Mouse (Mus musculus): ENCODE data around the gene Angptl8. TPM values are rescaled to one million over a fixed set of nuclear protein-coding genes. Genes with fewer than 3 reads are reported as not detected.

The Angptl8 gene
- polyA plus RNA-seq, 1 experiment from 2014 or later: 2.1 TPM

DNA sequence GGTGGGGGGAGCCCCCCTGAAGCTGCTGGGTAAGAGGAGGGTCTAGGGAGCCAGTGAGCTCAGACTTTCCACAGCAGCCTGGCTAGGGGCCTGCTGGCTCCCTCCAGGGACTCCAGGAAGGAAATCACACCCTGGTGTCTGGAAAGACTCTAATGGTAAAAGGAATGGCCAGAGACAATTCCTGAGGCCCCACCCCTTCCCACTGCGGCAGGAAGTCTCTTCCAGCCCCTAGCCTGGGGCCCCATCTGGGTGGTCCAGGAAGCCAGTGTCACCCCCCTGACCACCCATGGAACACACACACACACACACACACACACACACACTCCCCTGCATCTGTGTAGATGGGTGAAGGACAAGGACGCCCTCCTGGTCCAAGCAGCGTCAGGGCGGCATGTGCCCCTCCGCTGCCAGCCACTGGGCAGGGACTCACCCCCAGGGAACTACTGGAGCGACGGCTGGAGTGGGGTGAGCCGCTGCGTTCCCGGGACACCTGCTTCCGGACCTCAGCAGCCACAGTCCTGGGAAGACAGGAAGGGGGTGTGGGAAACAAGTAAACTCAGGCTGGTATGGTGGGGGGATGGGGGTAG lies 11.5 kb downstream of the Angptl8 start:
- Histone ChIP-seq H3K4me3 (ENCODE audit: low read depth, low read length) (peak overlapping the region; percentile 26; the same call in 1 of the 2 replicates), H3K4me2 (replicated peaks; ENCODE audit: low read depth) (peak overlapping the region; percentile 54), H3K27ac (replicated peaks) (peak overlapping the region; percentile 91), H3K9me3 (ENCODE audit: control insufficient read depth, low read length) (no peaks in the 10 kb centered on the region), H3K4me1 (replicated peaks; ENCODE audit: control insufficient read depth, insufficient read depth) (peaks cover 2% of the 10 kb centered on the region; the same call in 1 of the 2 replicates), H3K36me3 (ENCODE audit: control insufficient read depth, insufficient read depth, low read length) (peaks cover 8% of the 10 kb centered on the region), H3K9ac (ENCODE audit: low read length) (no peak overlapping the region), H3K27me3 (ENCODE audit: control insufficient read depth, insufficient read depth, low read length) (no peaks in the 10 kb centered on the region)
- peak; percentile 70; the same call in 1 of the 2 replicates for ATAC-seq (ENCODE audit: low FRiP score, low TSS enrichment)
- TF ChIP-seq CTCF (IDR thresholded peaks at IDR 0.05; ENCODE audit: low read depth) (no peak; the same call in 1 of the 2 replicates), EP300 (optimal IDR thresholded peaks at IDR 0.05) (peak; percentile 71)
- peak; percentile 55 for DNase-seq (ENCODE audit: low spot score)
- 17% methylated on average over 11 of the region's 11 CpGs for WGBS

DNA sequence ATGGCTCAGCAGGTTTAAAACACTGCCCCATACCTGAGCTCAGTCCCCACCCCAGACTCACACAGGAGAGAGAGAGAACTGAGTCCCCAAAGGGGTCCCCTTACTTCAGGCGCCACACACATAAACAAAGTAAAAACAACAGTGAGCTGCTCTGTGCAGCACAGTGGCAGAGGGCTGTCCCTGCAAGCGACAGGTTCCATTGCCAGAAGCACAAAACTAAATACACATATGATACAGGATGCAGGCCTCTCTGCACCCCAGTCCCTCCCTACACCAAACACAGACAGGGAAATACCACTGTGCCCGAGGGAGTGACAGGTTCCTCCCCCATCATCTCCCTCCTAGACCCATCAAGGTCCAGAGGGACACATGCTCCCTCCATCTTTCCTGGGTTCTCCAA lies 12.1 kb downstream of the Angptl8 start:
- peak overlapping the region; percentile 26; the same call in 1 of the 2 replicates for H3K4me3 ChIP-seq (ENCODE audit: low read depth, low read length)
- ATAC-seq (ENCODE audit: low FRiP score, low TSS enrichment): no peak
- H3K9me3 ChIP-seq (ENCODE audit: control insufficient read depth, low read length): no peaks in the 10 kb centered on the region
- no peak for DNase-seq (ENCODE audit: low spot score)
- peak overlapping the region; percentile 91 for H3K27ac ChIP-seq (replicated peaks)
- H3K9ac ChIP-seq (ENCODE audit: low read length): peak overlapping the region; percentile 24; the same call in 1 of the 2 replicates
- peak overlapping the region; percentile 54 for H3K4me2 ChIP-seq (replicated peaks; ENCODE audit: low read depth)
- H3K27me3 ChIP-seq (ENCODE audit: control insufficient read depth, insufficient read depth, low read length): no peaks in the 10 kb centered on the region
- peaks cover 8% of the 10 kb centered on the region for H3K36me3 ChIP-seq (ENCODE audit: control insufficient read depth, insufficient read depth, low read length)
- peaks cover 2% of the 10 kb centered on the region; the same call in 1 of the 2 replicates for H3K4me1 ChIP-seq (replicated peaks; ENCODE audit: control insufficient read depth, insufficient read depth)
- TF ChIP-seq CTCF (IDR thresholded peaks at IDR 0.05; ENCODE audit: low read depth) (no peak), EP300 (optimal IDR thresholded peaks at IDR 0.05) (no peak)
- WGBS: 17% methylated on average over 3 of the region's 3 CpGs

DNA sequence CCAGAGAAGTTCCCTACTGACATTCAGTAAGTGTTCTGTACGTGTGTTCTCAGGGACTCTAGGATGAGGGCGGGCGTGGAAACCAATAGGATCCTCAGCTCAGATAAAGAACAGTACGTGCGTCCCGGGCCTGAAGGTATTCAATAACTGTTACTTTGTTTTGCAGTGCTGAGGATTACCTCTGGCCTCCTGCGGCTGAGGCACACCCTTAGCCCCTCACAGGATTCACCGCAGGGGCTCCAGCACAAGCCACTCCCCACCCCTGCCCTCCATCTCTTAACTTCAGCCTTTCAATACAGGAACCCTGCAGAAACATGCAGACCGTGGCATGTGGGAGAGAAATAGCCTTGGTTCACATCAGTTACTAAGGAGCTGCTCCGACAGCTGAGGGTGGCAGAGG lies 12.6 kb downstream of the Angptl8 start:
- H3K4me3 ChIP-seq (ENCODE audit: low read depth, low read length): no peak overlapping the region
- H3K27me3 ChIP-seq (ENCODE audit: control insufficient read depth, insufficient read depth, low read length): no peaks in the 10 kb centered on the region
- ATAC-seq (ENCODE audit: low FRiP score, low TSS enrichment): no peak
- H3K9ac ChIP-seq (ENCODE audit: low read length): no peak overlapping the region; the same call in 1 of the 2 replicates
- no peak for TF ChIP-seq EP300 (optimal IDR thresholded peaks at IDR 0.05)
- TF ChIP-seq CTCF (IDR thresholded peaks at IDR 0.05; ENCODE audit: low read depth): no peak
- peak overlapping the region; percentile 91 for H3K27ac ChIP-seq (replicated peaks)
- WGBS: 31% methylated on average over 10 of the region's 10 CpGs
- H3K4me2 ChIP-seq (replicated peaks; ENCODE audit: low read depth): no peak overlapping the region
- no peaks in the 10 kb centered on the region for H3K9me3 ChIP-seq (ENCODE audit: control insufficient read depth, low read length)
- peaks cover 8% of the 10 kb centered on the region for H3K36me3 ChIP-seq (ENCODE audit: control insufficient read depth, insufficient read depth, low read length)
- peaks cover 2% of the 10 kb centered on the region; the same call in 1 of the 2 replicates for H3K4me1 ChIP-seq (replicated peaks; ENCODE audit: control insufficient read depth, insufficient read depth)
- DNase-seq (ENCODE audit: low spot score): no peak

DNA sequence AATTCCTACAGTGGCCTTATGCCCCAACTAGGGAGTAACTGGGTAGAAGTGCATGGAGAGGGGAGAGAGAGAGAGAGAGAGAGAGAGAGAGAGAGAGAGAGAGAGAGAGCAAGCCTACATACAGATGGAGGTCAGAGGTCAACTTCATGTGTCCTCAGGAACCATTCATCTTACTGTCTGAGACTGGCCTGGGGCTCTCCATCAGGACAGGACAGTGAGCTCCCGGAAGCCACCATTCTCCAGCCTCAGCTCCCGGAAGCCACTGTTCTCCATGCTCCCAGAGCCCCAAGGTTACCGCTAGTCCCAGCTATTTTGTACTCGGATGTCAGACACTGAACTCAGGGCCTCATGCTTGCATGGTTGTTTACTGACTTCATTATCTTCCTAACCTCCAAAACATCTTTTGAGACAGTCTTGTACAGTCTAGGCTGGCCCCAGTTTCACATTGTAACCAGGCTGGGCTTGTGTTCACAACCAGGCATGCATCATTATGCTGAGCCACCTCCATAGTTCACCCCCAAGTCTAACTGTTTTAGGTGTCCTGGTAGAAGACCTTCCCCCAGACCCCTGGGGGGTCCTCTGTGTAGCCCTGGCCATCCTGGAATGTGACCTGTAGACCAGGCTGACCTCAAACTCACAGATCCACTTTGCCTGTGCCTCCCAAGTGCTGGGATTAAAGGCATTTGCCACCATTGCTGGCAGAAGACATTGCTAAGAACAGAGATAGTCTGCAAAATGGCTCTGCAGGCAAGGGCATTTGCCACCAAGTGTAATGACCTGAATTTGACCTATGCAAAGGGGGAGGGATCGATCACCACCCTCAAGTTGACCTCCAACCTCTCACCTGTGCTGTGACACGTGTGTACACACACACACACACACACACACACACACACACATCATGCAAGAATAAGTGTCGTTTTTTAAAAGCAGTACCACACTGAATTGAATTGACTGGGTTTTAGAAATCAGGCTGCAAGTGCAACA lies 14.7 kb downstream of the Angptl8 start:
- H3K4me3 ChIP-seq (ENCODE audit: low read depth, low read length): no peak overlapping the region
- H3K36me3 ChIP-seq (ENCODE audit: control insufficient read depth, insufficient read depth, low read length): peaks cover 3% of the 10 kb centered on the region
- TF ChIP-seq CTCF (IDR thresholded peaks at IDR 0.05; ENCODE audit: low read depth) (no peak), EP300 (optimal IDR thresholded peaks at IDR 0.05) (no peak)
- no peaks in the 10 kb centered on the region for H3K27me3 ChIP-seq (ENCODE audit: control insufficient read depth, insufficient read depth, low read length)
- no peak overlapping the region for H3K9ac ChIP-seq (ENCODE audit: low read length)
- no peak for DNase-seq (ENCODE audit: low spot score)
- WGBS: 49% methylated on average over 7 of the region's 7 CpGs
- peaks cover 2% of the 10 kb centered on the region; the same call in 1 of the 2 replicates for H3K4me1 ChIP-seq (replicated peaks; ENCODE audit: control insufficient read depth, insufficient read depth)
- H3K4me2 ChIP-seq (replicated peaks; ENCODE audit: low read depth): peak overlapping the region; percentile 74; the same call in 1 of the 2 replicates
- no peak overlapping the region for H3K27ac ChIP-seq (replicated peaks)
- no peak for ATAC-seq (ENCODE audit: low FRiP score, low TSS enrichment)
- H3K9me3 ChIP-seq (ENCODE audit: control insufficient read depth, low read length): no peaks in the 10 kb centered on the region

DNA sequence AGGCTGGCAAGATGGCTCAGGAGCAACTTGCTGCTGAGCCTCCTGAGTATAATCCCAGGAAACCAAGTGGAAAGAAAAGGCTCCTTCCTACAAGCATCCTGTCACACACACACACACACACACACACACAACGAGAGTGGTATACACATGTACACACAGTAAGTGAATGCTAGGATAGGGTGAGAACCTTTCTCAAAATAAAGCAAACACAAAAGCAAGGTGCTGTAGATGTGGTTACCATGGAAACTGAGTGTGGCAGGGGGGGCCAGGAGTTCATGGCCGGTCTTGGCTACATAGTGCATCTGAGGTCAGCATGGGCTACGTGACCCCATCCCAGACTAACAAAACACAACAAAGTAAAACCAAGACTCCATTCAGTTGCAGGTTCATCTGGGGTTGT lies 15.8 kb downstream of the Angptl8 start:
- ATAC-seq (ENCODE audit: low FRiP score, low TSS enrichment): no peak

More for the DNA sequence above, 15.8 kb downstream of the Angptl8 start:
- Histone ChIP-seq H3K9me3 (ENCODE audit: control insufficient read depth, low read length) (no peaks in the 10 kb centered on the region), H3K27me3 (ENCODE audit: control insufficient read depth, insufficient read depth, low read length) (no peaks in the 10 kb centered on the region), H3K4me3 (ENCODE audit: low read depth, low read length) (peak overlapping the region; percentile 61), H3K27ac (replicated peaks) (peak overlapping the region; percentile 18; the same call in 1 of the 2 replicates), H3K4me2 (replicated peaks; ENCODE audit: low read depth) (peak overlapping the region; percentile 74), H3K4me1 (replicated peaks; ENCODE audit: control insufficient read depth, insufficient read depth) (no peaks in the 10 kb centered on the region), H3K9ac (ENCODE audit: low read length) (no peak overlapping the region), H3K36me3 (ENCODE audit: control insufficient read depth, insufficient read depth, low read length) (no peaks in the 10 kb centered on the region)
- TF ChIP-seq EP300 (optimal IDR thresholded peaks at IDR 0.05) (no peak), CTCF (IDR thresholded peaks at IDR 0.05; ENCODE audit: low read depth) (no peak)
- no peak for DNase-seq (ENCODE audit: low spot score)
- 59% methylated on average over 3 of the region's 3 CpGs for WGBS

Data from stomach, postnatal 0 days (tissue).